Mouse (Mus musculus): Measurements from ENCODE around the gene Prpf3. TPM values are rescaled to one million over a fixed set of nuclear protein-coding genes. Genes with fewer than 3 reads are reported as not detected.
"Not testable (repeated sequence)": the region's sequence is repeated elsewhere in the genome, so short reads cannot be mapped to it uniquely, and the experiment has no call there.

The Prpf3 gene
- polyA plus RNA-seq, 1 experiment from 2014 or later = 68.4 TPM

DNA sequence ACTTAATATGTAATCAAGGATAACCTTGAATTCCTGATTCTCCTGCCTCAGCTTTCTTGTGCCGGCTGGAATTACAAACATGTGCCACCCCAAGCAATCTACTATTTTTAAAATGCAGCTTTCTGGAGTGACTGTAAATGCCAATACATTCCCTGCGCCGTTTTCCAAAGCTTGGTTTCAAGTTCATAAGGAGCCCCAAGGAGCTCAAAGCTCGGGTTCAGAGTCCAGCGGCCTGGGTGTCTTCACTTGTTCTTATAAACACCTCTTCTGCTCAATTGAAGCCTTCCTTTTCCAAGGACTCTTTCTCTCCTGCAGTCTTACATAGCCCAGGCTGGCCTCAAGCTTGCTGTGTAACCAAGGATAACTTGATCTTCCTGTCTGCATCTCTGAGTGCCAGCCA is 10.4 kb upstream of the Prpf3 start:
- 84% methylated on average over 5 of the region's 5 CpGs for WGBS
- no peak for DNase-seq (ENCODE audit: low spot score)

GRCm38 (mm10) chr3:95865571-95865970 is 9.9 kb upstream of the Prpf3 start:
- DNase-seq (ENCODE audit: low spot score) (no peak), ATAC-seq (replicated peaks; ENCODE audit: low FRiP score) (no peak)
- H3K9ac ChIP-seq (ENCODE audit: low read depth, low read length) = no peak overlapping the region
- H3K27me3 ChIP-seq (replicated peaks; ENCODE audit: control insufficient read depth, insufficient read depth, low read length) = no peaks in the 10 kb centered on the region
- no peak overlapping the region for H3K27ac ChIP-seq (ENCODE audit: low read depth, low read length)
- 87% methylated on average over 20 of the region's 20 CpGs for WGBS
- H3K4me1 ChIP-seq (replicated peaks; ENCODE audit: control insufficient read depth, insufficient read depth, low read length) = peaks cover 4% of the 10 kb centered on the region
- no peak overlapping the region for H3K4me2 ChIP-seq
- H3K36me3 ChIP-seq (ENCODE audit: control insufficient read depth, insufficient read depth, low read length) = peaks cover 23% of the 10 kb centered on the region
- no peaks in the 10 kb centered on the region for H3K9me3 ChIP-seq (ENCODE audit: control insufficient read depth, low read length)
- H3K4me3 ChIP-seq (ENCODE audit: low read depth, low read length) = no peak overlapping the region

More for the DNA sequence above, 10.4 kb upstream of the Prpf3 start:
- no peaks in the 10 kb centered on the region for H3K27me3 ChIP-seq (replicated peaks; ENCODE audit: control insufficient read depth, insufficient read depth, low read length)
- ATAC-seq (replicated peaks; ENCODE audit: low FRiP score) = no peak
- H3K36me3 ChIP-seq (ENCODE audit: control insufficient read depth, insufficient read depth, low read length) = peaks cover 23% of the 10 kb centered on the region
- peaks cover 6% of the 10 kb centered on the region for H3K4me1 ChIP-seq (replicated peaks; ENCODE audit: control insufficient read depth, insufficient read depth, low read length)
- no peak overlapping the region for H3K4me2 ChIP-seq
- no peak overlapping the region for H3K27ac ChIP-seq (ENCODE audit: low read depth, low read length)
- H3K4me3 ChIP-seq (ENCODE audit: low read depth, low read length) = no peak overlapping the region
- no peaks in the 10 kb centered on the region for H3K9me3 ChIP-seq (ENCODE audit: control insufficient read depth, low read length)
- no peak overlapping the region for H3K9ac ChIP-seq (ENCODE audit: low read depth, low read length)

DNA sequence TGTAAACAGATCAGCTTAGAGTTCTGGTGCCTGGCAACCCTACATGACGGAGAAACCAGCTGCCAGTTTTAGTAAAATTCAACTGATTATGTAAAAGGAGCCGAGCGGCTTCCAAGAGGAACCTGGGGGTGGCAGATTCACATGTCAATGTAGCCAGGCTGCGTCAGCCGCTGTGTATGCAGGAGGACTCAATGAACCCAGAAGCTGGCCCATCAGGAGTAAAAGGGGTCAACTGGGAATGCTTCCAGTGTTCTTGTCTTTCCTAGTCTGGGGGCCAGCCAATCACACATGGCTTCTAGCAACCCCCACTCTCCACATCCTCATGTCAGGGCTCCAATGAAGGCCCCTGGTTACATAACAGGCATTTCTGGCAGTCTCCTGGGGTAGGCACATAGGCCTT is 9.4 kb upstream of the Prpf3 start:
- H3K4me3 ChIP-seq (ENCODE audit: low read depth, low read length) = no peak overlapping the region
- no peak overlapping the region for H3K27ac ChIP-seq (ENCODE audit: low read depth, low read length)
- no peaks in the 10 kb centered on the region for H3K27me3 ChIP-seq (replicated peaks; ENCODE audit: control insufficient read depth, insufficient read depth, low read length)
- H3K9me3 ChIP-seq (ENCODE audit: control insufficient read depth, low read length) = no peaks in the 10 kb centered on the region
- no peak overlapping the region for H3K9ac ChIP-seq (ENCODE audit: low read depth, low read length)
- DNase-seq (ENCODE audit: low spot score) (no peak), ATAC-seq (replicated peaks; ENCODE audit: low FRiP score) (no peak)
- peaks cover 23% of the 10 kb centered on the region for H3K36me3 ChIP-seq (ENCODE audit: control insufficient read depth, insufficient read depth, low read length)
- whole genome bisulfite sequencing = 83% methylated on average over 5 of the region's 5 CpGs
- no peaks in the 10 kb centered on the region for H3K4me1 ChIP-seq (replicated peaks; ENCODE audit: control insufficient read depth, insufficient read depth, low read length)
- H3K4me2 ChIP-seq = no peak overlapping the region

DNA sequence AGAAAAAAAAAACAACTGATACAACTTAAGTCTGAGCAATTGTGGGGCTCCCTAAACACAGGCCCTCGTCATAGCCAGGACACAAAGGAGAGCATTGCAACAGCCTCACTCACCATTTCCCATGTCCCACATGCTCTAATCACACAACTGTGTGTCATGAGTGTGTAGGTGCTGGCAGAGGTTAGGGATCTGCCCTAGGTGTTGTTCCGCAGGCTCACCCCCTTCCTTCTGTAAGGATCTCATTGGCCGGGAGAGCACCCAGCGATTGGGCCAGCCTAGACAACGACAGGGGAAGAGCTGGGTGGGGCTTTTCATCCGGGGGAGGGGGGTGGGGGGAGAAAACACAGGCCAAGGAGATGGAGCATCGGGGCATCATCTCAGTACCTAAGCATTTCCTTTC is 7.9 kb upstream of the Prpf3 start:
- Histone ChIP-seq H3K4me3 (ENCODE audit: low read depth, low read length) (no peak overlapping the region), H3K27ac (ENCODE audit: low read depth, low read length) (no peak overlapping the region), H3K36me3 (ENCODE audit: control insufficient read depth, insufficient read depth, low read length) (peaks cover 17% of the 10 kb centered on the region), H3K4me2 (no peak overlapping the region), H3K9me3 (ENCODE audit: control insufficient read depth, low read length) (no peaks in the 10 kb centered on the region), H3K4me1 (replicated peaks; ENCODE audit: control insufficient read depth, insufficient read depth, low read length) (no peaks in the 10 kb centered on the region), H3K9ac (ENCODE audit: low read depth, low read length) (no peak overlapping the region), H3K27me3 (replicated peaks; ENCODE audit: control insufficient read depth, insufficient read depth, low read length) (no peaks in the 10 kb centered on the region)
- no peak for DNase-seq (ENCODE audit: low spot score)
- ATAC-seq (replicated peaks; ENCODE audit: low FRiP score) = no peak
- 65% methylated on average over 7 of the region's 7 CpGs for WGBS

- Histone ChIP-seq H3K4me1 (replicated peaks; ENCODE audit: control insufficient read depth, insufficient read depth, low read length) (no peaks in the 10 kb centered on the region), H3K36me3 (ENCODE audit: control insufficient read depth, insufficient read depth, low read length) (peaks cover 10% of the 10 kb centered on the region), H3K4me2 (no peak overlapping the region), H3K27me3 (replicated peaks; ENCODE audit: control insufficient read depth, insufficient read depth, low read length) (no peaks in the 10 kb centered on the region), H3K4me3 (ENCODE audit: low read depth, low read length) (no peak overlapping the region), H3K27ac (ENCODE audit: low read depth, low read length) (no peak overlapping the region), H3K9ac (ENCODE audit: low read depth, low read length) (no peak overlapping the region), H3K9me3 (ENCODE audit: control insufficient read depth, low read length) (no peaks in the 10 kb centered on the region)
- ATAC-seq (replicated peaks; ENCODE audit: low FRiP score) = peak; percentile 76
- 33% methylated on average over 2 of the region's 2 CpGs for WGBS
- DNase-seq (ENCODE audit: low spot score) = no peak
These were observed 6.1 kb upstream of the Prpf3 start for GRCm38 (mm10) chr3:95861796-95862195.

- H3K36me3 ChIP-seq (ENCODE audit: control insufficient read depth, insufficient read depth, low read length) = peaks cover 9% of the 10 kb centered on the region
- H3K27ac ChIP-seq (ENCODE audit: low read depth, low read length) = no peak overlapping the region; the same call in 1 of the 2 replicates
- no peak overlapping the region for H3K4me2 ChIP-seq
- DNase-seq (ENCODE audit: low spot score) (no peak), ATAC-seq (replicated peaks; ENCODE audit: low FRiP score) (no peak)
- no peak overlapping the region for H3K9ac ChIP-seq (ENCODE audit: low read depth, low read length)
- 64% methylated on average over 10 of the region's 10 CpGs for WGBS
- no peaks in the 10 kb centered on the region for H3K4me1 ChIP-seq (replicated peaks; ENCODE audit: control insufficient read depth, insufficient read depth, low read length)
- no peak overlapping the region for H3K4me3 ChIP-seq (ENCODE audit: low read depth, low read length)
- H3K27me3 ChIP-seq (replicated peaks; ENCODE audit: control insufficient read depth, insufficient read depth, low read length) = no peaks in the 10 kb centered on the region
- no peaks in the 10 kb centered on the region for H3K9me3 ChIP-seq (ENCODE audit: control insufficient read depth, low read length)
These were observed 5.5 kb upstream of the Prpf3 start for GRCm38 (mm10) chr3:95861216-95861615.

GRCm38 (mm10) chr3:95860323-95860722 is 4.6 kb upstream of the Prpf3 start:
- H3K36me3 ChIP-seq (ENCODE audit: control insufficient read depth, insufficient read depth, low read length) = peaks cover 9% of the 10 kb centered on the region
- H3K4me3 ChIP-seq (ENCODE audit: low read depth, low read length) = no peak overlapping the region
- H3K27ac ChIP-seq (ENCODE audit: low read depth, low read length) = no peak overlapping the region
- no peaks in the 10 kb centered on the region for H3K9me3 ChIP-seq (ENCODE audit: control insufficient read depth, low read length)
- H3K4me1 ChIP-seq (replicated peaks; ENCODE audit: control insufficient read depth, insufficient read depth, low read length) = no peaks in the 10 kb centered on the region
- H3K27me3 ChIP-seq (replicated peaks; ENCODE audit: control insufficient read depth, insufficient read depth, low read length) = no peaks in the 10 kb centered on the region
- WGBS = 82% methylated on average over 3 of the region's 3 CpGs
- 0 out of 2 replicates have a peak overlapping the region, but pooled peaks have one; percentile 25 for H3K9ac ChIP-seq (ENCODE audit: low read depth, low read length)
- no peak overlapping the region for H3K4me2 ChIP-seq
- no peak for DNase-seq (ENCODE audit: low spot score)
- no peak for ATAC-seq (replicated peaks; ENCODE audit: low FRiP score)

DNA sequence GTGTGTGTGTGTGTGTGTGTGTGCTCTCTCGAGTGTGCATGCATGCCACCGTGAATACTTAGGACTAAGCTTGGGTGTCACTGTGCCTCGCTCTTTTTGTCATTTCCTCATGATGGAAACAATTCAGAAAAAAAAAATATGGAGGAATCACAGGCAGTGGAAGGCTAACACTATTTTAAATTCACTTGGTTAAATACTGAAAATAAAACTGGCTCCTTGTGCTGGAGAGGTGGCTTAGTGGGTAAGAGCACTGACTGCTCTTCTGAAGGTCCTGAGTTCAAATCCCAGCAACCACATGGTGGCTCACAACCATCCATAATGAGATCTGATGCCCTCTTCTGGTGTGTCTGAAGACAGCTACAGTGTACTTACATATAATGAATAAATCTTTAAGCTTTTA is 2.6 kb upstream of the Prpf3 start:
- WGBS = 74% methylated on average over 3 of the region's 3 CpGs
- H3K9ac ChIP-seq (ENCODE audit: low read depth, low read length); DNase-seq (ENCODE audit: low spot score): not testable (repeated sequence)

DNA sequence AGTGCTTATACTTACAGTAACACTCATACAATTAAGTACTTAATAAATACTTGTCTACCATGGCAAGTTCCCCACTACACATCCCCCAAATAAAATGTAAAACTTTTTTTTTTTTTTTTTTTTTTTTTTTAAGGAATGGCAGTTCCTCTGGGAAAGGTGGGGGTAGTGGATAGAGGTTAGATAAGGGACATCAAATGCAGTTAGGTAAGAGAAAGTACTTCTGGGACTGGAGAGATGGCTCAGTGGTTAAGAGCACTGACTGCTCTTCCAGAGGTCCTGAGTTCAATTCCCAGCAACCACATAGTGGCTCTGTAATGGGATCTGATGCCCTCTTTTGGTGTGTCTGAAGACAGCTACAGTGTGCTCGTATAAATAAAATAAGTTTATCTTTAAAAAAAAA is 1.4 kb upstream of the Prpf3 start:
- not testable (repeated sequence) for H3K27me3 ChIP-seq (replicated peaks; ENCODE audit: control insufficient read depth, insufficient read depth, low read length); H3K9ac ChIP-seq (ENCODE audit: low read depth, low read length); ATAC-seq (replicated peaks; ENCODE audit: low FRiP score); H3K4me3 ChIP-seq (ENCODE audit: low read depth, low read length); H3K27ac ChIP-seq (ENCODE audit: low read depth, low read length); DNase-seq (ENCODE audit: low spot score); H3K4me2 ChIP-seq; H3K9me3 ChIP-seq (ENCODE audit: control insufficient read depth, low read length)
- H3K4me1 ChIP-seq (replicated peaks; ENCODE audit: control insufficient read depth, insufficient read depth, low read length) = peaks cover 11% of the 10 kb centered on the region; the same call in 1 of the 2 replicates
- WGBS = 96% methylated on average over 1 of the region's 1 CpGs
- peaks cover 10% of the 10 kb centered on the region for H3K36me3 ChIP-seq (ENCODE audit: control insufficient read depth, insufficient read depth, low read length)

More for the DNA sequence above, 2.6 kb upstream of the Prpf3 start:
- not testable (repeated sequence) for H3K4me3 ChIP-seq (ENCODE audit: low read depth, low read length); H3K27me3 ChIP-seq (replicated peaks; ENCODE audit: control insufficient read depth, insufficient read depth, low read length); H3K4me2 ChIP-seq; ATAC-seq (replicated peaks; ENCODE audit: low FRiP score); H3K36me3 ChIP-seq (ENCODE audit: control insufficient read depth, insufficient read depth, low read length); H3K4me1 ChIP-seq (replicated peaks; ENCODE audit: control insufficient read depth, insufficient read depth, low read length); H3K9me3 ChIP-seq (ENCODE audit: control insufficient read depth, low read length); H3K27ac ChIP-seq (ENCODE audit: low read depth, low read length)

Measured in liver, embryonic 11.5 days (tissue).